Mouse (Mus musculus) intestine, embryonic 14.5 days (tissue): ENCODE results near the gene Ddrgk1. TPM values are rescaled to one million over a fixed set of nuclear protein-coding genes. Genes with fewer than 3 reads are reported as not detected.
A peak's percentile ranks its signal among the peaks of the same experiment; 100 is the strongest.

Experiments used
- ATAC-seq: fragments of 200-750 bp; cut with Nextera tagmentation; replicated peaks from 2 replicates; pipeline ENCODE4 v1.8.0; 2017; ENCODE audit warnings: low read depth, moderate number of reproducible peaks, moderate TSS enrichment, moderate library complexity; ENCODE audit not compliant: low FRiP score, low TSS enrichment
- DNase-seq: peaks from one replicate; pipeline ENCODE4 v3.0.0-alpha.2; 2018; ENCODE audit warnings: low spot score
- H3K27ac ChIP-seq: fragments of 300-500 bp; sonication (generic); 2 replicates; pipeline ENCODE4 v1.5.1; 2014; ENCODE audit warnings: low read depth, mild to moderate bottlenecking, control low read depth
- H3K27me3 ChIP-seq: fragments of 300-500 bp; sonication (generic); replicated peaks from 2 replicates; pipeline ENCODE4 v1.6.1; 2014; ENCODE audit warnings: low read length, control low read depth; ENCODE audit not compliant: control insufficient read depth, insufficient read depth
- H3K36me3 ChIP-seq: fragments of 300-500 bp; sonication (generic); 2 replicates; pipeline ENCODE4 v1.6.1; 2014; ENCODE audit warnings: low read length, control low read depth; ENCODE audit not compliant: control insufficient read depth, insufficient read depth
- H3K4me1 ChIP-seq: fragments of 300-500 bp; sonication (generic); replicated peaks from 2 replicates; pipeline ENCODE4 v1.6.1; 2014; ENCODE audit warnings: low read length, control low read depth, mixed read lengths; ENCODE audit not compliant: control insufficient read depth, insufficient read depth
- H3K4me2 ChIP-seq: fragments of 300-500 bp; sonication (generic); 2 replicates; pipeline ENCODE4 v1.6.1; 2014; ENCODE audit warnings: low read length
- H3K4me3 ChIP-seq: fragments of 300-500 bp; sonication (generic); 2 replicates; pipeline ENCODE4 v1.5.1; 2014; ENCODE audit warnings: low read depth, low read length, control low read depth, mixed read lengths
- H3K9ac ChIP-seq: fragments of 300-500 bp; sonication (generic); 2 replicates; pipeline ENCODE4 v1.6.1; 2014; ENCODE audit warnings: mild to moderate bottlenecking, low read length
- H3K9me3 ChIP-seq: fragments of 300-500 bp; sonication (generic); 2 replicates; pipeline ENCODE4 v1.6.1; 2016; ENCODE audit warnings: low read length, control low read depth; ENCODE audit not compliant: control insufficient read depth
- WGBS: fragments of 180-500 bp; shearing (Covaris S2); extraction: QIAGEN DNeasy Blood & Tissue Kit; methylation state at CpG from one replicate; pipeline ENCODE4 v1.1.7; 2014; 5-methylcytosine and 5-hydroxymethylcytosine counted together
- polyA plus RNA-seq: library from polyadenylated mRNA; unstranded; fragments of >200 nt; fragmentation: Nextera tagmentation; extraction: Ambion mirVana; gene quantifications from 2 replicates; pipeline ENCODE4 v1.2.1, GENCODE M21; 2014

Ddrgk1 gene
- 67.9 and 68.1 TPM in 2 replicates for polyA plus RNA-seq

GRCm38 (mm10) chr2:130664102-130664701 lies at the start of gene Ddrgk1:
Gene Ddrgk1 (minus strand): TSS chr2:130664659.
- peak; percentile 97 for ATAC-seq
- H3K9ac ChIP-seq = peak within 1 kb of the TSS; percentile 89
- no peaks in the 10 kb centered on the region for H3K9me3 ChIP-seq
- H3K36me3 ChIP-seq = peaks cover 34% of the 10 kb centered on the region
- H3K27ac ChIP-seq = peak within 1 kb of the TSS; percentile 99
- peak within 1 kb of the TSS; percentile 54 for H3K4me2 ChIP-seq
- peak within 1 kb of the TSS; percentile 66 for H3K4me3 ChIP-seq
- DNase-seq = peak; percentile 97
- WGBS = under 1% methylated on average over 40 of the region's 40 CpGs
- H3K27me3 ChIP-seq = no peaks in the 10 kb centered on the region
- peaks cover 17% of the 10 kb centered on the region; the same call in 1 of the 2 replicates for H3K4me1 ChIP-seq

- no peak overlapping the region for H3K9ac ChIP-seq
- peaks cover 31% of the 10 kb centered on the region for H3K36me3 ChIP-seq
- H3K27me3 ChIP-seq = no peaks in the 10 kb centered on the region
- ATAC-seq (no peak), DNase-seq (no peak)
- no peak overlapping the region for H3K4me2 ChIP-seq
- H3K27ac ChIP-seq = no peak overlapping the region
- WGBS = 60% methylated on average over 10 of the region's 10 CpGs
- H3K9me3 ChIP-seq = no peaks in the 10 kb centered on the region
- no peak overlapping the region for H3K4me3 ChIP-seq
- H3K4me1 ChIP-seq = no peaks in the 10 kb centered on the region
Measured at GRCm38 (mm10) chr2:130707057-130707456, 42.6 kb upstream of the Ddrgk1 start.

DNA sequence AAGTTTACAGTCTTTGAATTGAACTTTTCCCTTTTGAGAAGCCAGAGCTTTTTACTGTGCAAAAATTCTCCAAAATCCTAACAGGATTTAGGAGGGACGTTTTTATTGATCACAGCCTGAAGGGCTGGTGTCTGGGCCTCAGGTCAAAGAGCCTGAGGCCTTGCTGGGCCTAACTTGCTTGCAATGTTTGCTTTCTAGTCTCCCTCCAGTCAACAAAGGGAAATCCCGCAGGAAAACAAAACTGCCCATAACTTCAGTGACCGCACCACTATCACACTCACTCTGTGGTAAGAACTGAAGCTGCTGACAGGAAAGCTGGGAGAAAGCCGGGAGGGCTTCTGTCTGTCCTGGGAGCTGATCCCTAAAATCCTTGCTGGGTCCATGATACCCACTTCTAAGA lies 42.1 kb upstream of the Ddrgk1 start:
- peaks cover 27% of the 10 kb centered on the region for H3K36me3 ChIP-seq
- WGBS = 57% methylated on average over 4 of the region's 4 CpGs
- H3K27me3 ChIP-seq = no peaks in the 10 kb centered on the region

DNA sequence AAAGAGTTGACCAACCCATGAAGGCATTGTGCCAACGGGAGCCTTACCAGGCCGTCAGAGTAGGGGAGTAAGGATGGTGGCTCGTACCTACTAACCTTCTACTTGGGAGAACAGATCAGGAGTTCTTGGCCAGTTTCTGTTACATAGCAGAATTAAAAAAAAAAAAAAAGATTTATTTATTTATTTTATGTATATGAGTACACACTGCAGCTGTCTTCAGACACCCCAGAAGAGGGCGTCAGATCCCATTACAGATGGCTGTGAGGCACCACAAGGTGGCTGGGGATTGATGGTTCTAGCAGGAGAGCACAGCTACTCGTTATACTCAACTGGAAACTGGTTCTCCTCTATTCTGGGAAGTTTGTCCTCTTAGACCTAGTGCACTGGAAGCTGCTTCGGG lies 40.7 kb upstream of the Ddrgk1 start:
- Histone ChIP-seq H3K9ac (no peak overlapping the region), H3K36me3 (peaks cover 15% of the 10 kb centered on the region), H3K27me3 (0 out of 2 replicates have a peak, but pooled peaks cover 3% of the 10 kb centered on the region), H3K27ac (no peak overlapping the region), H3K4me2 (no peak overlapping the region), H3K9me3 (no peaks in the 10 kb centered on the region), H3K4me1 (no peaks in the 10 kb centered on the region), H3K4me3 (no peak overlapping the region)
- WGBS = 72% methylated on average over 6 of the region's 6 CpGs
- DNase-seq = no peak
- no peak for ATAC-seq

More for the DNA sequence above, 42.1 kb upstream of the Ddrgk1 start:
- DNase-seq (no peak), ATAC-seq (no peak)
- H3K27ac ChIP-seq = no peak overlapping the region
- no peaks in the 10 kb centered on the region for H3K4me1 ChIP-seq
- no peak overlapping the region for H3K4me3 ChIP-seq
- no peaks in the 10 kb centered on the region for H3K9me3 ChIP-seq
- H3K9ac ChIP-seq = no peak overlapping the region
- no peak overlapping the region for H3K4me2 ChIP-seq

- H3K36me3 ChIP-seq = peaks cover 9% of the 10 kb centered on the region
- H3K4me1 ChIP-seq = no peaks in the 10 kb centered on the region
Measured at GRCm38 (mm10) chr2:130704040-130705001, 39.9 kb upstream of the Ddrgk1 start.

GRCm38 (mm10) chr2:130697821-130698266 lies 33.4 kb upstream of the Ddrgk1 start:
- 0 out of 2 replicates have a peak, but pooled peaks cover 3% of the 10 kb centered on the region for H3K4me1 ChIP-seq
- peaks cover 46% of the 10 kb centered on the region for H3K27me3 ChIP-seq
- no peaks in the 10 kb centered on the region for H3K9me3 ChIP-seq
- H3K36me3 ChIP-seq = no peaks in the 10 kb centered on the region
- no peak overlapping the region for H3K9ac ChIP-seq
- WGBS = 6% methylated on average over 14 of the region's 14 CpGs
- H3K4me2 ChIP-seq = peak overlapping the region; percentile 100
- DNase-seq (no peak), ATAC-seq (no peak)
- peak overlapping the region; percentile 55 for H3K4me3 ChIP-seq
- H3K27ac ChIP-seq = no peak overlapping the region

More at GRCm38 (mm10) chr2:130704040-130705001, 39.9 kb upstream of the Ddrgk1 start:
- H3K4me2 ChIP-seq = no peak overlapping the region
- DNase-seq (no peak), ATAC-seq (no peak)
- H3K9me3 ChIP-seq = no peaks in the 10 kb centered on the region
- H3K27me3 ChIP-seq = 0 out of 2 replicates have a peak, but pooled peaks cover 4% of the 10 kb centered on the region
- 61% methylated on average over 9 of the region's 9 CpGs for WGBS
- no peak overlapping the region for H3K9ac ChIP-seq
- no peak overlapping the region for H3K27ac ChIP-seq
- H3K4me3 ChIP-seq = no peak overlapping the region

GRCm38 (mm10) chr2:130697153-130697810 lies 32.8 kb upstream of the Ddrgk1 start, which contains the start of gene Slc4a11:
Gene Slc4a11 (minus strand): TSS chr2:130697519.
- Histone ChIP-seq H3K27ac (no peak within 1 kb of the TSS), H3K4me3 (peak within 1 kb of the TSS; percentile 55), H3K9me3 (no peaks in the 10 kb centered on the region), H3K4me2 (peak within 1 kb of the TSS; percentile 100), H3K27me3 (peaks cover 46% of the 10 kb centered on the region), H3K4me1 (0 out of 2 replicates have a peak, but pooled peaks cover 3% of the 10 kb centered on the region), H3K36me3 (no peaks in the 10 kb centered on the region), H3K9ac (peak within 1 kb of the TSS; percentile 36)
- DNase-seq (peak; percentile 75), ATAC-seq (peak; percentile 66)
- under 1% methylated on average over 64 of the region's 65 CpGs for WGBS

- DNase-seq = peak; percentile 56
- Histone ChIP-seq H3K4me3 (peak overlapping the region; percentile 55), H3K4me1 (0 out of 2 replicates have a peak, but pooled peaks cover 3% of the 10 kb centered on the region), H3K27me3 (peaks cover 46% of the 10 kb centered on the region), H3K9me3 (no peaks in the 10 kb centered on the region), H3K27ac (no peak overlapping the region), H3K4me2 (peak overlapping the region; percentile 100), H3K36me3 (no peaks in the 10 kb centered on the region), H3K9ac (peak overlapping the region; percentile 36)
- ATAC-seq = peak; percentile 43
- under 1% methylated on average over 31 of the region's 31 CpGs for WGBS
Measured at GRCm38 (mm10) chr2:130696700-130697152, 32.3 kb upstream of the Ddrgk1 start.
